Mouse (Mus musculus): Measurements from ENCODE around the gene Lad1.
A peak's percentile ranks its signal among the peaks of the same experiment; 100 is the strongest.

Lad1 gene

GRCm38 (mm10) chr1:135818481-135819086, at the start of gene Lad1:
TSS of gene Lad1 (plus strand) at chr1:135818598.
- DNase-seq (ENCODE audit: low read depth) = no peak

- DNase-seq (ENCODE audit: low read depth) = no peak
These were observed 48.2 kb upstream of the Lad1 start for GRCm38 (mm10) chr1:135770237-135770636.

- peak; percentile 94 for DNase-seq (ENCODE audit: low read depth)
These were observed 47.4 kb upstream of the Lad1 start for GRCm38 (mm10) chr1:135770896-135771572.

- DNase-seq (ENCODE audit: low read depth) = peak; percentile 71
These were observed 46.8 kb upstream of the Lad1 start for GRCm38 (mm10) chr1:135771573-135771970.

- peak; percentile 72 for DNase-seq (ENCODE audit: low read depth)
These were observed 41.8 kb upstream of the Lad1 start for GRCm38 (mm10) chr1:135776596-135776995.

GRCm38 (mm10) chr1:135777046-135777445, 41.4 kb upstream of the Lad1 start:
- no peak for DNase-seq (ENCODE audit: low read depth)

- peak; percentile 84 for DNase-seq (ENCODE audit: low read depth)
These were observed 39.4 kb upstream of the Lad1 start, which contains the start of gene Tnni1 for GRCm38 (mm10) chr1:135778780-135779535. TSS of gene Tnni1 (plus strand) at chr1:135779434.

GRCm38 (mm10) chr1:135780649-135781048, 37.7 kb upstream of the Lad1 start:
- DNase-seq (ENCODE audit: low read depth) = no peak

GRCm38 (mm10) chr1:135781220-135781619, 37.2 kb upstream of the Lad1 start:
- peak; percentile 92 for DNase-seq (ENCODE audit: low read depth)

- DNase-seq (ENCODE audit: low read depth) = no peak
These were observed 35.6 kb upstream of the Lad1 start for GRCm38 (mm10) chr1:135782816-135783215.

GRCm38 (mm10) chr1:135787799-135788198, 30.6 kb upstream of the Lad1 start:
- peak; percentile 94 for DNase-seq (ENCODE audit: low read depth)

GRCm38 (mm10) chr1:135788708-135789107, 29.7 kb upstream of the Lad1 start:
- peak; percentile 78 for DNase-seq (ENCODE audit: low read depth)

GRCm38 (mm10) chr1:135789815-135790214, 28.6 kb upstream of the Lad1 start:
- DNase-seq (ENCODE audit: low read depth) = peak; percentile 75

GRCm38 (mm10) chr1:135792143-135792939, 26.1 kb upstream of the Lad1 start:
- peak; percentile 60 for DNase-seq (ENCODE audit: low read depth)

GRCm38 (mm10) chr1:135793370-135794215, 24.8 kb upstream of the Lad1 start:
- DNase-seq (ENCODE audit: low read depth) = no peak

GRCm38 (mm10) chr1:135794216-135795134, 23.9 kb upstream of the Lad1 start:
- DNase-seq (ENCODE audit: low read depth) = no peak

- DNase-seq (ENCODE audit: low read depth) = no peak
These were observed 19.9 kb upstream of the Lad1 start for GRCm38 (mm10) chr1:135798492-135798891.

GRCm38 (mm10) chr1:135799109-135799627, 19.2 kb upstream of the Lad1 start:
- no peak for DNase-seq (ENCODE audit: low read depth)

- DNase-seq (ENCODE audit: low read depth) = peak; percentile 52
These were observed 18.0 kb upstream of the Lad1 start for GRCm38 (mm10) chr1:135800192-135800950.
